Mouse (Mus musculus) limb, embryonic 14.5 days (tissue): ENCODE measurements around the gene Lrrc8c. TPM values are rescaled to one million over a fixed set of nuclear protein-coding genes. Genes with fewer than 3 reads are reported as not detected.

Experiments
- ATAC-seq: fragments of 200-750 bp; cut with Nextera tagmentation; 2 replicates; pipeline ENCODE4 v1.8.0; 2017; ENCODE audit warnings: low read depth, moderate number of reproducible peaks, moderate TSS enrichment; ENCODE audit not compliant: low FRiP score
- DNase-seq: peaks from one replicate; pipeline ENCODE4 v3.0.0-alpha.2; 2015; ENCODE audit warnings: low spot score
- H3K27ac ChIP-seq: fragments of 300-500 bp; sonication (generic); replicated peaks from 2 replicates; pipeline ENCODE4 v1.5.1; 2014; ENCODE audit warnings: low read depth, mild to moderate bottlenecking, low read length, moderate library complexity, mixed read lengths
- H3K27me3 ChIP-seq: fragments of 300-500 bp; sonication (generic); 2 replicates; pipeline ENCODE4 v1.6.1; 2014; ENCODE audit warnings: low read length, mixed read lengths; ENCODE audit not compliant: control insufficient read depth, insufficient read depth
- H3K36me3 ChIP-seq: fragments of 300-500 bp; sonication (generic); 2 replicates; pipeline ENCODE4 v1.6.1; 2014; ENCODE audit warnings: mild to moderate bottlenecking, low read length, moderate library complexity, mixed read lengths; ENCODE audit not compliant: control insufficient read depth, insufficient read depth
- H3K4me1 ChIP-seq: fragments of 300-500 bp; sonication (generic); 2 replicates; pipeline ENCODE4 v1.6.1; 2014; ENCODE audit warnings: antibody characterized with exemption, low read length, mixed read lengths; ENCODE audit not compliant: control insufficient read depth, insufficient read depth
- H3K4me2 ChIP-seq: fragments of 300-500 bp; sonication (generic); replicated peaks from 2 replicates; pipeline ENCODE4 v1.6.1; 2014; ENCODE audit warnings: low read depth, mild to moderate bottlenecking, low read length, moderate library complexity; ENCODE audit not compliant: severe bottlenecking
- H3K4me3 ChIP-seq: fragments of 300-500 bp; sonication (generic); replicated peaks from 2 replicates; pipeline ENCODE4 v1.5.1; 2014; ENCODE audit warnings: low read length
- H3K9ac ChIP-seq: fragments of 300-500 bp; sonication (generic); 2 replicates; pipeline ENCODE4 v1.6.1; 2014; ENCODE audit warnings: mild to moderate bottlenecking, low read depth, low read length, moderate library complexity; ENCODE audit not compliant: severe bottlenecking
- H3K9me3 ChIP-seq: fragments of 300-500 bp; sonication (generic); 2 replicates; pipeline ENCODE4 v1.6.1; 2016; ENCODE audit warnings: low read length; ENCODE audit not compliant: control insufficient read depth
- POLR2A ChIP-seq: fragments of 200-500 bp; IDR thresholded peaks from 2 replicates; pipeline ENCODE4 v1.8.0; 2012; ENCODE audit warnings: inconsistent platforms, mild to moderate bottlenecking, moderate library complexity, borderline replicate concordance; ENCODE audit not compliant: insufficient read depth, insufficient read length; ENCODE audit errors: extremely low read depth
- WGBS: fragments of 180-500 bp; shearing (Covaris S2); extraction: QIAGEN DNeasy Blood & Tissue Kit; methylation state at CpG from one replicate; pipeline ENCODE4 v1.1.7; 2014; 5-methylcytosine and 5-hydroxymethylcytosine counted together
- polyA plus RNA-seq, 2 experiments: library from polyadenylated mRNA; depleted of rRNA in 1 of 2; stranded (reverse) in 1 of 2; unstranded in 1 of 2; fragments of >200 nt; fragmentation: Nextera tagmentation in 1 of 2; extraction: Ambion mirVana in 1 of 2; gene quantifications; 2 replicates each; pipeline versions ENCODE4 v1.2.1 to v1.2.3; 2012 to 2014

Gene Lrrc8c
- polyA plus RNA-seq, 2 experiments, result 13.0 to 19.7 TPM

GRCm38 (mm10) chr5:105525004-105525403, 5.8 kb downstream of the Lrrc8c start:
- ATAC-seq, result no peak
- no peak for DNase-seq
- no peak overlapping the region for H3K9ac ChIP-seq
- H3K4me2 ChIP-seq, result no peak overlapping the region
- H3K4me3 ChIP-seq, result no peak overlapping the region
- H3K4me1 ChIP-seq, result peaks cover 7% of the 10 kb centered on the region; the same call in 1 of the 2 replicates
- H3K27ac ChIP-seq, result no peak overlapping the region
- WGBS, result 89% methylated on average over 12 of the region's 12 CpGs
- TF ChIP-seq POLR2A, result no peak
- no peaks in the 10 kb centered on the region for H3K27me3 ChIP-seq
- H3K36me3 ChIP-seq, result peaks cover 3% of the 10 kb centered on the region; the same call in 1 of the 2 replicates
- H3K9me3 ChIP-seq, result no peaks in the 10 kb centered on the region

DNA sequence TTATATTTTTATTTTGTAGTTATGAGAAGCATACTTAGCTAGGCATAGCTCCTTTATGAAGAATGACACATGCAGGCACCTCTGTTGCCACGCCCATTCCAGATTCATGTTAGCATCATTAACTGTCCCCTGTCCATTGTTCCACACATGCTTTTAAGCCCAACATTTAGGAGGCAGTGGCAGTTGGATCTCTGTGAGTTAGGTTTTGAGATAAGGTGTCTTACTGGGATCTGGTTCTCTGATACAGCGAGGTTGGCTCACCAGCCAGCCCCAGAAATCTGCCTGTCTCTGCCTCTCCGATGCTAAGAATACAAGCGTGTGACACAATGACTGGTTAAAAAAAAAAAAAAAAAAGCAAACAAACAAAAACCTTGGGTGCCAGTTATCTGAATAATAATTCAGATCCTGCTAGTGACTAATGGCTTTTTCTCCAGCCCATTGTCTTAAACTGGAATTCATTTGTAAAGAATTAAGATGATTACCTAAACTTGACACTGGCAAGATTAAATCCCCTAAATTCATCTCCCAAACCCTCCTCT, 7.0 kb downstream of the Lrrc8c start:
- ATAC-seq, result no peak
- no peak for TF ChIP-seq POLR2A
- WGBS, result 91% methylated on average over 4 of the region's 4 CpGs
- H3K9ac ChIP-seq, result no peak overlapping the region
- H3K36me3 ChIP-seq, result peaks cover 3% of the 10 kb centered on the region; the same call in 1 of the 2 replicates
- H3K9me3 ChIP-seq, result no peaks in the 10 kb centered on the region
- no peak for DNase-seq
- H3K27me3 ChIP-seq, result no peaks in the 10 kb centered on the region
- no peaks in the 10 kb centered on the region; the same call in 1 of the 2 replicates for H3K4me1 ChIP-seq
- H3K27ac ChIP-seq, result no peak overlapping the region
- no peak overlapping the region for H3K4me2 ChIP-seq
- no peak overlapping the region for H3K4me3 ChIP-seq

GRCm38 (mm10) chr5:105526766-105527165, 7.6 kb downstream of the Lrrc8c start:
- 80% methylated on average over 9 of the region's 9 CpGs for WGBS
- peaks cover 3% of the 10 kb centered on the region; the same call in 1 of the 2 replicates for H3K36me3 ChIP-seq
- no peak overlapping the region for H3K27ac ChIP-seq
- ATAC-seq (no peak), DNase-seq (no peak)
- no peak overlapping the region for H3K4me3 ChIP-seq
- H3K9ac ChIP-seq, result no peak overlapping the region
- H3K4me2 ChIP-seq, result no peak overlapping the region
- no peak for TF ChIP-seq POLR2A
- no peaks in the 10 kb centered on the region for H3K27me3 ChIP-seq
- H3K9me3 ChIP-seq, result no peaks in the 10 kb centered on the region
- no peaks in the 10 kb centered on the region for H3K4me1 ChIP-seq

GRCm38 (mm10) chr5:105527477-105528331, 8.5 kb downstream of the Lrrc8c start:
- no peak for ATAC-seq
- Histone ChIP-seq H3K4me3 (no peak overlapping the region), H3K27ac (no peak overlapping the region), H3K27me3 (no peaks in the 10 kb centered on the region), H3K9ac (no peak overlapping the region), H3K4me2 (no peak overlapping the region), H3K4me1 (no peaks in the 10 kb centered on the region), H3K36me3 (peaks cover 3% of the 10 kb centered on the region; the same call in 1 of the 2 replicates), H3K9me3 (no peaks in the 10 kb centered on the region)
- DNase-seq, result no peak
- no peak for TF ChIP-seq POLR2A
- WGBS, result 88% methylated on average over 23 of the region's 23 CpGs

GRCm38 (mm10) chr5:105530576-105530975, 11.4 kb downstream of the Lrrc8c start:
- WGBS, result 80% methylated on average over 6 of the region's 6 CpGs
- no peaks in the 10 kb centered on the region for H3K27me3 ChIP-seq
- no peak overlapping the region for H3K4me3 ChIP-seq
- no peak overlapping the region for H3K27ac ChIP-seq
- H3K9me3 ChIP-seq, result no peaks in the 10 kb centered on the region
- H3K36me3 ChIP-seq, result peaks cover 1% of the 10 kb centered on the region; the same call in 1 of the 2 replicates
- no peak overlapping the region for H3K9ac ChIP-seq
- no peak for TF ChIP-seq POLR2A
- ATAC-seq (no peak), DNase-seq (no peak)
- H3K4me2 ChIP-seq, result no peak overlapping the region
- no peaks in the 10 kb centered on the region for H3K4me1 ChIP-seq
